Mouse (Mus musculus) heart, postnatal 0 days (tissue): ENCODE results near the gene Zswim8.

Experiments used
- CTCF ChIP-seq: IDR thresholded peaks from 2 replicates; pipeline ENCODE4 v1.5.1; 2016; ENCODE audit warnings: antibody characterized with exemption, control low read depth, low read depth
- EP300 ChIP-seq: IDR thresholded peaks from 2 replicates; pipeline ENCODE4 v1.6.1; 2016; ENCODE audit warnings: antibody characterized with exemption, low read depth

GRCm38 (mm10) chr14:20771941-20772340, 64.6 kb downstream of the Zswim8 start:
- TF ChIP-seq CTCF (no peak), EP300 (no peak)
